Mouse (Mus musculus): ENCODE measurements at regions not wholly inside any gene's neighbourhood (a gene's known extent, or its start where the extent isn't known, plus 50 kb on each side); places are given as distances from the start of the nearest gene placed in this dataset.

DNA sequence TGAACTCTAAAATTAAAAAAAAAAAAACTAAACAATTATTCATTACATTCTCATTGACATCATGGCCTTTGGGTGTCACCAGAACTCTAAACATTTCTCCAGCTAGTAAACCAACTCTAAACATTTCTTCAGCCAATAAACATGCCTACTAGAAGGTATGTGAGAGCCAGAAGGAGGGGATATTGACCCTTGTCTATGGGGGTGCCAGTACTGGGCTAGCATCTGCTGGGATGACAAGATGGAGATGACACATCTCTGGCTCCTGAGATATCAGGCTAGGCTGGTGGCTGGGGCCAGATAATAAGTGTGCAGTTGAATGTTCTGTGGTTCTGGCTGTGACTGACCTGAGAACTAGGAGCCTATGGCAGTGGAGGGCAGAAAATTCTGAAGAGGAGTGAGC, 144.6 kb downstream of the Tmem38b start:
- Histone ChIP-seq H3K9ac (replicated peaks) (no peak overlapping the region), H3K4me3 (no peak overlapping the region), H3K9me3 (peaks cover 6% of the 10 kb centered on the region; the same call in 1 of the 2 replicates), H3K4me2 (replicated peaks) (no peak overlapping the region), H3K27me3 (no peaks in the 10 kb centered on the region), H3K4me1 (no peaks in the 10 kb centered on the region), H3K27ac (replicated peaks) (no peak overlapping the region), H3K36me3 (no peaks in the 10 kb centered on the region)
- ATAC-seq (ENCODE audit: low FRiP score, low read depth), result no peak

DNA sequence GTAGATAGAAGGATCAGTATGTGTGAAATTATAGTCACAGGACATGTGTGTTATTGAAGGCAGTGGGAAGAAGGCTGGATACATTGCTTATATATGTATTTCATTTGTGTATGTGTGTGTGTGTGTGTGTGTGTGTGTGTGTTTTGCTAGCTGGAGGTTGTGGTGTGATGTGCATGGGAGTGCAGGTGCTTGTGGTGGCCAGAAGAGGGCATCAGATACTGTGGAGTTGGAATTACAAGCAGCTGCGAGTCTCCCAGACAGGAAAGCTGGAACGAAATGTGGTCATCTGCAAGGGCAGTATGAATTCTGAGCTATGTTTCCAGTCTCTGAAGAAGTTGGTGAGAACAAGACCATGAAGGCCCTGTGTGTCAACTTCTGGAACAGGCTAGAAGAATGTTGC, 145.1 kb downstream of the Tmem38b start:
- WGBS, result 87% methylated on average over 2 of the region's 2 CpGs

DNA sequence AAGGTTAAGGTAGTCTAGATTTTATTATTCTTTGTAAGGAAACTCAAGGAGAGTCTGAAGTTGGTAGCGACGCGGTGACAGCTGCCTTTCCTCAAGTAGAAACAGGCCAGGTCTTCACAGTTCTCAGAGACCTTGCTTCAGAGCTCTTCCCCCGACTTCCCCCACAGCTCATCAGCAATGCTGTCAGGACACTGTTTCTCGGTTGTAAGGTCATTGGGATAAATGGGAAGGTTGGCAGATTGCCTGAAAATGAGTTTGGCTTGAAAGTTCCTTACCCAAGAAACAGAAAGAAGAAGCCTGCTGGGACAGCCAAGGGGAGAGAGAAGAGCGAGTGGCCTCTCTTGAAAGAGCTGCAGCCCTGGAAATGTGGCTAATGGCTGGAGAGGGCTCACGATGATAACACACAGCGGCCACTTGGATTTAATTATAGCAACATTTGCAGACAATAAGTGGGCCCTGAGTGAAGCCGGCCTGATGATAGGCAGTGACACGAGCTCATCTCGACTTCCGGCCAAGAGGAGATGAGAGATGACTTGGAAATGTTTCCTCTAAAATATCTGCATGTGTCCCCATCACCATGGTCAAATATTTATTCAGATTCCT, 150.3 kb downstream of the Tmem38b start:
- Histone ChIP-seq H3K4me2 (replicated peaks) (no peak overlapping the region), H3K4me1 (no peaks in the 10 kb centered on the region), H3K9ac (replicated peaks) (no peak overlapping the region), H3K27ac (replicated peaks) (no peak overlapping the region), H3K36me3 (no peaks in the 10 kb centered on the region), H3K27me3 (no peaks in the 10 kb centered on the region), H3K4me3 (no peak overlapping the region), H3K9me3 (no peaks in the 10 kb centered on the region)
- no peak for ATAC-seq (ENCODE audit: low FRiP score, low read depth)
- 85% methylated on average over 12 of the region's 12 CpGs for WGBS

More for the DNA sequence above, 145.1 kb downstream of the Tmem38b start:
- H3K27me3 ChIP-seq, result no peaks in the 10 kb centered on the region
- H3K9me3 ChIP-seq, result peaks cover 6% of the 10 kb centered on the region; the same call in 1 of the 2 replicates
- ATAC-seq (ENCODE audit: low FRiP score, low read depth), result no peak
- no peak overlapping the region for H3K27ac ChIP-seq (replicated peaks)
- no peak overlapping the region for H3K4me2 ChIP-seq (replicated peaks)
- no peaks in the 10 kb centered on the region for H3K36me3 ChIP-seq
- H3K4me1 ChIP-seq, result no peaks in the 10 kb centered on the region
- no peak overlapping the region for H3K9ac ChIP-seq (replicated peaks)
- H3K4me3 ChIP-seq, result no peak overlapping the region

DNA sequence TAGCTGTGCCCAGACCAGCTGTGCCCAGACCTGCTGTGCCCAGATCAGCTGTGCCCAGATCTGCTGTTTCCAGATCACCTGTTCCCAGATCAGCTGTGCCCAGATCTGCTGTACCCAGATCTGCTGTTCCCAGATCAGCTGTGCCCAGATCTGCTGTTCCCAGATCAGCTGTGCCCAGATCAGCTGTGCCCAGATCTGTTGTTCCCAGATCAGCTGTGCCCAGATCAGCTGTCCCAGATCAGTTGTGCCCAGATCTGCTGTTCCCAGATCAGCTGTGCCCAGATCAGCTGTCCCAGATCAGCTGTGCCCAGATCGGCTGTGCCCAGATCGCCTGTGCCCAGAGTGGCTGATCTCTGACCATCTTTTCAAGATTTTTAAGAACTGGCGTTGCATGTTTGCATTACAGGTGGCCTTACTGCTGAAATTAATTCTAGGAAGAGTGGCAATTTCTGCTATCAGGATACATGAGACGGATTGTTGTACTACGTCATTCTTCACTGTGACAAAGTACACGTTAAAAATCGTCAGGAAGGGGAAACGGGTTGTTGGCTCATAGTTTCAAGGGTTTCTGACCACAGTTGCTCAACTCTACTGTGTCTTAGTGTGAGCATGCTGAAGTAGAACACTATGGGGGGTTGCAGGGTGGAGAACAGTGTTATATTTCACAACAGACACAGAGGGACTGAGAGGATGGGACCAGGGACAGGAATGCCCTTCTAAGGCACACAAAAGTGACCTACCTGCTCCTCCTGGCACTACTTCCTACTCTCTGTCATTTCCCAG, 160.9 kb downstream of the Tmem38b start:
- no peak for ATAC-seq (ENCODE audit: low FRiP score, low read depth)
- no peak overlapping the region for H3K4me3 ChIP-seq
- H3K9me3 ChIP-seq, result no peaks in the 10 kb centered on the region
- H3K27ac ChIP-seq (replicated peaks), result no peak overlapping the region
- 93% methylated on average over 8 of the region's 8 CpGs for WGBS
- no peak overlapping the region for H3K9ac ChIP-seq (replicated peaks)
- no peak overlapping the region for H3K4me2 ChIP-seq (replicated peaks)
- H3K27me3 ChIP-seq, result no peaks in the 10 kb centered on the region
- H3K4me1 ChIP-seq, result no peaks in the 10 kb centered on the region
- H3K36me3 ChIP-seq, result no peaks in the 10 kb centered on the region

DNA sequence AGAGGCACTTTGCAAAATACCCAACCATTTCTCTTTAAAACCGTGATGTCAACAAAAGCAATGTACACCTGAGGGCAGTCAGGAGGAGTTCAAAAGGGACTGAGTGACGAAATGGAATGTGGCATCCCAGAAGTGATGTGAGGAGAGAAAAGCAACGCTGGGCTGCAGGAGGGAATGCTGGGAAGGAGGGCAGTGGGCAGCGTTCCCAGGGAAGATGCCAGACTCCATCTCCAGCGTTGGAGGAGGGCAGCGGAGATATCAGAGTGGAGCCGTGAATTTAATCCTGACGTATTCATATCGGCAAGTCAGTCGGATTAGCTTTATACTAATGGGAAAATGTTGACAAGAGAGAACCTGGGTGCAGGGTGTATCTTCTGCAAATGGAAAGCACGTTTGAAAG, 161.7 kb downstream of the Tmem38b start:
- no peak overlapping the region for H3K27ac ChIP-seq (replicated peaks)
- WGBS, result 83% methylated on average over 11 of the region's 11 CpGs
- no peaks in the 10 kb centered on the region for H3K9me3 ChIP-seq
- H3K9ac ChIP-seq (replicated peaks), result no peak overlapping the region
- H3K4me1 ChIP-seq, result no peaks in the 10 kb centered on the region
- H3K36me3 ChIP-seq, result no peaks in the 10 kb centered on the region
- no peak overlapping the region for H3K4me3 ChIP-seq
- H3K4me2 ChIP-seq (replicated peaks), result no peak overlapping the region
- no peak for ATAC-seq (ENCODE audit: low FRiP score, low read depth)
- no peaks in the 10 kb centered on the region for H3K27me3 ChIP-seq

DNA sequence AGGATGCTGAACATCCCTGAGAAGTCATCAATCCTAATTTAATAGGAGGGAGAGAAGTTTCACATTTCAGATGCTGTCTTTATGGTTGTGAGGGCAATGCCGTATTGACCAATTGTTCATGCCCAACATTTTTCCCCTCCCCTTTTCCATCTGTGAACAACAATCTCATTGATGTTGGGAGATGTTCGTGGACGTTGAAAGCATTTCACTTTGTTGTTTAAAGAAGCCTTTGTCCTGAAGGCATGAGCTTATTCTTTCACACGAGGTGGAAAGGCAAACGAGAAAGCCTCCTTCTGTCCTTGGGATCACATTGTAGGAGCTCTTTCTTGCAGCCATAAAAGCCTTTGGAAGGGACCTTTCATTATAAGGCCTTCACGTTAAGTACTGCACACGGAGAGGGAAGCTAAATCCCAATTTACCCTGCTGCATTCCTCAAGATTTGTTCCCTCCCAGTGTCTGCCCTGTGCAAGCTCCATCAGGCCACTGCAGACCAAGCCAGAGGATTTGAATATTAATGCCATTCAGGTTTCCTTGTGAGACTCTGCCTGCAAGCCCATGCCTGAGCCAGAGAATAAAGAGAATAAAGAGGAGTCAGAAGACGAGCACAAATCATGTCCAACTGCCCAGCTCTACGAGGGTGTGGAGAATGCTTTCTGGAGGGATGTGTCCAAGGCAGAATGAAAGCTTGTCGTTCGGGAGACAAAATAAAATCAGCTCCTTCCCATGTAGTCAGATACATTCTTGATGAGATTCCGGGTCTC, 195.4 kb downstream of the Tmem38b start:
- peak; percentile 84 for ATAC-seq (ENCODE audit: low FRiP score, low read depth)
- Histone ChIP-seq H3K4me1 (peaks cover 29% of the 10 kb centered on the region), H3K9me3 (no peaks in the 10 kb centered on the region), H3K27me3 (no peaks in the 10 kb centered on the region), H3K9ac (replicated peaks) (no peak overlapping the region), H3K4me3 (no peak overlapping the region), H3K36me3 (no peaks in the 10 kb centered on the region), H3K27ac (replicated peaks) (peak overlapping the region; percentile 81), H3K4me2 (replicated peaks) (peak overlapping the region; percentile 32)
- WGBS, result 7% methylated on average over 12 of the region's 12 CpGs

DNA sequence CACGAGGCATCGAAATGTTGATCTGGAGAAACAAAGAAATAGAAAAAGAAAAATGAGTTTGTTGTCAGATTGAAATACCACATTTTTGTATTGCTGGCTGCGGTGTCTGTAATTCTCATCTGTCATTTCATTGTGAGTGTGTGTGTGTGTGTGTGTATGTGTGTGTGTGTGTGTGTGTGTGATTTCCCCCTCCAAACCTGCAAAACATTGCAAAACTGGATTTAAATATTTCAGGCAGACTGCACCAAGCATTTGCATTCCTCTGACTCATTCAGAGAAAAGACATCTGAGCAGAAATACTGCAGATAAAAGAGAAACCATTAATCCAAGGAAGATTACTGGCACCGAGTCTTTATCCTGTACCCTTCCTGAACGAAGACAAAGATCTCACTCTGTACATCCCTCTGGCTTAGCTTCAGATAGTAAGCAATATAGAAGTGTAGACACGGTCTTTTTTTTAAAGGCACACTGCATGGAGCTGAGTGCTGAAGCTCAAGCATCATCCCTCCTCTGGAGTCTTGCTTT, 196.1 kb downstream of the Tmem38b start:
- peak overlapping the region; percentile 81 for H3K27ac ChIP-seq (replicated peaks)
- peaks cover 30% of the 10 kb centered on the region for H3K4me1 ChIP-seq
- H3K9me3 ChIP-seq, result no peaks in the 10 kb centered on the region
- H3K4me3 ChIP-seq, result no peak overlapping the region
- 16% methylated on average over 6 of the region's 6 CpGs for WGBS
- no peaks in the 10 kb centered on the region for H3K36me3 ChIP-seq
- peak overlapping the region; percentile 32 for H3K4me2 ChIP-seq (replicated peaks)
- no peak overlapping the region for H3K9ac ChIP-seq (replicated peaks)
- no peaks in the 10 kb centered on the region for H3K27me3 ChIP-seq
- peak; percentile 34; the same call in 1 of the 2 replicates for ATAC-seq (ENCODE audit: low FRiP score, low read depth)

DNA sequence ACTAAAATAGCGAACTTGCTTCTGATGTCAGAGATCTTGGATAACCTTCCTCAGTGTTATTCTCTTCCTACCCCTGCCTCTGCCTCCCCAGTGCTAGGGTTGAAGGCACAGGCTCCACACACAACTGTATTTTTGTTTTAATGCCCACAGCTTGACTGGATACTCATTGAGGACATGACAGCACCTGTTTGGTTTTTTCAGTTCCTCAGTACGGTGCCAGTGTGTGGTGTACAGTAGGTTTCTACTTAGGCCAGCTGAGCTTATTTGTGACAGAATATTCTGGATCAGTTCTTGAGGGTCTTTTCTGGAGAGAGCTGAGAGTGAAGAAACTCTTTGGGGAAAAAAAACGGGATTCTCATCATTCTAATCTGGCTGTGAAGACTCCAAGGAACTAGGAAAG, 201.1 kb downstream of the Tmem38b start:
- ATAC-seq (ENCODE audit: low FRiP score, low read depth), result no peak
- Histone ChIP-seq H3K9me3 (no peaks in the 10 kb centered on the region), H3K4me3 (no peak overlapping the region), H3K9ac (replicated peaks) (no peak overlapping the region), H3K36me3 (no peaks in the 10 kb centered on the region), H3K4me1 (peaks cover 51% of the 10 kb centered on the region), H3K27me3 (no peaks in the 10 kb centered on the region), H3K4me2 (replicated peaks) (no peak overlapping the region), H3K27ac (replicated peaks) (peak overlapping the region; percentile 30)
- 75% methylated on average over 3 of the region's 3 CpGs for WGBS

DNA sequence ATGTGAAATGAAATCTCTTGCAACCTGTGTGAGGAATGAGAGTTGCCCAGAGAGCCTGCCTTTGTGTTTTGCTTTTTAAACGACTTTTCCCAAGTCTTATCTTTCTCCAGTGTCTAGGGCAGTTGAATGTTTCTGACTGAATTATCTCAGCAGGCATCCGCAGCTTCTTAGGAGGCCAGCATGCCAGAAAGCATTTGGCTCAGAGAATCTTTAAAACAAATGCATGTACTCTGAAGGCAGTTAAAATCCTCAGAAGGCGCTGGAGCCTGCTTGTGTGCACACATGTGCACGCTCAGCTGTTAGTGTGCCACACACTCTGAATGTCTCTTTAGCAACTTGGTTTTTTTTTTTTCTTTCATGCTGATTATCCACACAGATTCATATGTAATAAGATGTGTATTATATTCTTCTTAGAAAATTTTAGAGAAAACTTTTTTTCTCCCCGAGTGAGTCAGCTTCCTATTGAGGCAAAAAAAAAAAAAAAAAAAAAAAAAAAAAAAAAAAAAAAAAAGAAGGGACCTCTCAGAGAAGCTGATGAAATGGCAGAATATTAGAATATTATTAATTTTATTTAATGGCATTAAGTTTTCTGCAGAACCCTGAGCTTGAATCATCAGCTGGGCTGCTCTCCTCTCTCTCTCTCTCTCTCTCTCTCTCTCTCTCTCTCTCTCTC, 201.9 kb downstream of the Tmem38b start:
- Histone ChIP-seq H3K4me1 (peaks cover 51% of the 10 kb centered on the region), H3K4me2 (replicated peaks) (no peak overlapping the region), H3K36me3 (no peaks in the 10 kb centered on the region), H3K9ac (replicated peaks) (no peak overlapping the region), H3K9me3 (no peaks in the 10 kb centered on the region), H3K27me3 (no peaks in the 10 kb centered on the region), H3K27ac (replicated peaks) (peak overlapping the region; percentile 87), H3K4me3 (no peak overlapping the region)
- WGBS, result 12% methylated on average over 5 of the region's 5 CpGs
- no peak for ATAC-seq (ENCODE audit: low FRiP score, low read depth)

DNA sequence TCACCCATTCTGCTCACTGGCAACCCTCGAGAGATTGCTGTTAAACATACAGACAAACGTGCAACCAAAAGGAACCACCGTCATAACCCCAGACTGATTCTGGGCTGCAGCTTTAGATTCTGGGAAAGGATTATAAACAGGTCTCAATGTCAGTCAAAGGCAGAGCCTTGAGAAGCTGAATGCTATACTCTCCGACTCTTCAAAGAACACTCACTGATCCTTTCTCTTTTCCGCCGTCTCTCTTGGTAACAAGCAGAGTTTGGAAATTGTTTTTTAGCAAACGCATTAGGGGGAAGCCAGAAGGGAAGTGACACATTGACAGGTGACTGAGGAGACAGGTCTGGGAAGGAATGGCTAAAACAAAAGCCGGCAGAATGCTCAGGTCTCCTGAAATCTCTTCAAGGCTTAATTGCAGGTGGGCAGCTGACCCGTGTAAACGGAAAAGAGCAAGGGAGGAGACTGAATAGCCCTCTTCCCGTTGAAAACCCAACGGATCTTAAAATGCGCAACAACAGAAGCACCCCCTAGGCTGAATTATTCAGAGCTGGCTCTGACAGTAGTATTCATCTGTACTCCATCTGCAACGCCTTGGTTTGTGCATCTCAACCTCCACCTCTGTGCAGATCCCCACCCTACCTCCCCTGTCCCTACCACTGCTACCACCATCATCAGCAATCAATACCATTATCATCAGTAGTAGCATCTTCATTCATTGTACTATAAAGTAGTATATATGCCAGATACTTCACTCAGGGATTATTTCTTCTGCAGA, 219.6 kb downstream of the Tmem38b start:
- Histone ChIP-seq H3K4me3 (no peak overlapping the region), H3K9ac (replicated peaks) (no peak overlapping the region), H3K4me2 (replicated peaks) (no peak overlapping the region; the same call in 1 of the 2 replicates), H3K27ac (replicated peaks) (peak overlapping the region; percentile 4; the same call in 1 of the 2 replicates), H3K9me3 (no peaks in the 10 kb centered on the region), H3K27me3 (no peaks in the 10 kb centered on the region), H3K36me3 (no peaks in the 10 kb centered on the region), H3K4me1 (peaks cover 7% of the 10 kb centered on the region; the same call in 1 of the 2 replicates)
- ATAC-seq (ENCODE audit: low FRiP score, low read depth), result no peak
- 33% methylated on average over 14 of the region's 14 CpGs for WGBS

DNA sequence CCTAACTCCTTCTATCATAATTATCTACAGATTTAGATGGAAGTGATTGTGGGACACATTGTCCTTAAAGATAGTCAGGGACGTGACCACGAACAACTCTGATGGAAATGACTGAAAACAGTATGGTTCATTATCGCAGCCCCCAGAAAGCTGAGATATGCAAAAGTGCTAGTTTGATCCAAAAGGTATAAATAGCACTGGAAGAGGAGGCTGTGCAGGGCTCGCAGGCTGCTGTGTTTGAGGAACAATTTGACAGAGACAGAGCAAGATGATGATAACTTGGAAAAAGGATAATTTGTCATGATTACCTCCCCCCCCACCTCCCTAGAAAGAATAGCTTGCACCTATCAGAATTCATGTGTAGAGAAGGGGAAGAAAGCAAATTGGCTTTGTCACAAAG, 238.5 kb downstream of the Tmem38b start:
- Histone ChIP-seq H3K4me1 (no peaks in the 10 kb centered on the region), H3K27me3 (no peaks in the 10 kb centered on the region), H3K4me3 (no peak overlapping the region), H3K9me3 (peaks cover 7% of the 10 kb centered on the region), H3K27ac (replicated peaks) (no peak overlapping the region), H3K36me3 (no peaks in the 10 kb centered on the region), H3K9ac (replicated peaks) (no peak overlapping the region), H3K4me2 (replicated peaks) (no peak overlapping the region)
- 93% methylated on average over 4 of the region's 4 CpGs for WGBS
- no peak for ATAC-seq (ENCODE audit: low FRiP score, low read depth)

All from midbrain, embryonic 12.5 days (tissue).